Mouse (Mus musculus) layer of hippocampus, adult 2 months (tissue): ENCODE measurements around the gene Dip2b. TPM values are rescaled to one million over a fixed set of nuclear protein-coding genes. Genes with fewer than 3 reads are reported as not detected.

Experiments
- DNase-seq, 2 experiments: peaks; one replicate each; pipeline ENCODE4 v3.0.0; 2022; ENCODE audit warnings: low spot score in 2 of 2
- H3K27ac ChIP-seq: fragments of 200-600 bp; 2 replicates; pipeline ENCODE4 v1.8.1; 2022
- H3K4me3 ChIP-seq: fragments of 200-600 bp; 2 replicates; pipeline ENCODE4 v1.8.1; 2022; ENCODE audit warnings: mild to moderate bottlenecking
- CTCF ChIP-seq: fragments of 200-600 bp; conservative IDR thresholded peaks from 2 replicates; pipeline ENCODE4 v1.8.1; 2022; ENCODE audit warnings: antibody characterized with exemption, mild to moderate bottlenecking, moderate library complexity
- total RNA-seq, 2 experiments: library from RNA; stranded (reverse); gene quantifications; 2 replicates each; pipeline ENCODE4 v1.2.3; 2021

Dip2b gene
- total RNA-seq, 2 experiments from 2014 or later = 47.7 to 51.3 TPM

DNA sequence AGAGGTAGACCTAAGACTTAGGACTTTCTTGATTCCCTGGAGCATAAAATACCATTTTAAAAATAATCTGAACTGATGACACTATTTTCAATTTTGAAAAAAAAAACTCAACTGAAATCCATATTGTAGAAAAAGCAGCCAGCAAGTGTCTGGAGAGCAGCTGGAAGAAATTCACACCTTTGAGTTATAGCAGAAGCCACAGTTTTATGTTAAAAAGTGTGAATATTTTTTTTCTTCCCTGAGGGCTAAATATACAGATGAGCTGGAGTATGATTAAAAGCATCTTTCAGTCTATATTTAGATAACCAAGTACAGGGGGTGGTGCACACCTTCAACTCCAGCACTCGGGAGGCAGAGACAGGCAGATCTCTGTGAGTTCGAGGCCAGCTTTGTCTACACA is 8.6 kb upstream of the Dip2b start:
- no peak overlapping the region for H3K4me3 ChIP-seq
- no peak overlapping the region for H3K27ac ChIP-seq
- TF ChIP-seq CTCF = no peak
- no peak for DNase-seq

DNA sequence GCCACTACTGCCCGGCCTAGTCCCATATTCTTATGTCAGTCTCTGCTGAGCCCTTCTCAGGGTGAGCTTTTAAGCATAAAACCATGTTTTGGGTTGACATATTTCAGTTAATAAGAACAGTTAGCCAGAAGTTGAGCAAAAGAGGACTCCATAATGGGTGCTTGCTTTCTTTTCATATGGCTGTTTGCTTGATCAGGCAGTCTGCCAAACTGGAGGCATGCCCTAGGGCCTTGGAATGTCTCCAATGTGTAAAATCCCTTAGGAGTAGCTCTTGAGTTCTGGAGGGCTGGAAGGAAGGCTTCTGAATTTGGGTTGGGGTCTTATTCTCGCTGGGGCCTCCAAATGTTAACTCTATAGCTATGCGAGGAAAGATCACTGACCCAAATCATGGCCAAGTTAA is 5.9 kb upstream of the Dip2b start:
- TF ChIP-seq CTCF = no peak
- Histone ChIP-seq H3K27ac (no peak overlapping the region), H3K4me3 (no peak overlapping the region)
- no peak for DNase-seq

DNA sequence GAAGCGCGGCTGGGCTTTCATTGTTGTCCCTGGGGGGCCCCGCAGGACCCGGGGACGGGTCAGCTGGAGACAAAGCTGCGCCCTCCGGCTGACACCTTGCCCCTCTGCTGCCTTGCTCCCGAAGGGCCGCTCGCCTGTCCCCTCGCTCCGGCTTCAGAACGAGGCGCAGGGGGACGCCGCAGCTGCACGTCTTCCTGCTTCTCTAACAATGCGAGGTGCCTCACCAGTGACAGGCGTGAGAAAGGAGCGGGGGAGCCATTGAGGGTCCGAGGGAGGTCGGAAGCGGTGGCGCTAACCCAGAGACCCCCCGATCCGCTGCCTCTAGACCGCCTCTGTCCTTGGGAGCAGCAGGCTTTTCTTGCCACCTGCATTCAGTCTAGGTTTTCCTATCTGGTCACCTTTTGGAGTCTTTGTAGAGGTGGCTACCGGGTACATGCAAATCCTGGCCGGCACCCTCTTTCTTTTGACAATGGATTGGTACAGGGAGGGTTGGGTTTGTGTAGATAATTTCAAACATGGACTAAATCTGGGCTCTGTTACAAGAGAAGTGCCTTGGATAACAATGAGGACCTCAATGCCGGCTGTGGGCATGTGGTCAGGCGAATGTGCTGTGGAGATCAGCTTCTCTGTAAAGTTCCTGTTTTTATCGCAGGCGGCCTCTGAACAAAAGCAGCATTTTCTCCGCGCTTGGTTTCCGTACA is 687 bp downstream of the Dip2b start:
- no peak for TF ChIP-seq CTCF
- peak overlapping the region; percentile 95 for H3K4me3 ChIP-seq
- H3K27ac ChIP-seq = peak overlapping the region; percentile 98
- peak in 1 of 2 experiments; percentile 42 for DNase-seq

DNA sequence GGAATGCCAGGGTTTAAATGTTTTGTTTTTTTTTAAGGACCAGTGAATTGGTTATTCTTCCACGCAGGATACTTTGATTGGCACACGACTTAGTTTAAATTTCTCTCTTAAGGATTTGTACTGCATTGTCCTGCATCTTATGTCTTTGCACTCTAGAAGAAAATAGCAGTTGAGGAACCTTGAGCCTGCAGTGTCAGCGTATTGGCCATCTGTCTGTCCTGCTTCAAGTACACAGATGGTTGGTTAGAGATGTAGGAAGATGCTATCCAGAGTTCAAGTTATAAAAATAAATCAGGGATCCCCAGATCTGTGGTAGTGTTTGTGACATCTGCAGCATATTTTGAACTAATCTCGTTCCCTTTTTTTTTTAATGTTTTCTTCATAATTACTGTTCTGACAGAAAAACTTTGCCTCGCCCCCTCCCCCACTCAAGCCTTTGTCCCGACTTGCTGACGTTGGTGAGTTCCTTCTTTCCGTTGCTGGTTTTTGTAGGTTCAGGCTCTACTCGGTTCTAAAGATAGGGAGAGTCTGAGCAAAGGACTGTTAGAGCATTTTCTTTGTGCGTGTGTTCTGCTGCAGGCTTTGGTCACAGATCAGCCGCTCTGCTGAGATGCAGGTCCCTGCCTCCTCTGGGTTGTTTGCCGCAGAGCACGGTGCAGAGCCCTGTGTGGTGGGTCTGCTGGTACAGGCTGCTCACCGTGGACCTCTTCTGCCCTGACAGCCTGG is 2.2 kb downstream of the Dip2b start:
- TF ChIP-seq CTCF = no peak
- DNase-seq = no peak
- Histone ChIP-seq H3K27ac (peak overlapping the region; percentile 98), H3K4me3 (peak overlapping the region; percentile 95)

DNA sequence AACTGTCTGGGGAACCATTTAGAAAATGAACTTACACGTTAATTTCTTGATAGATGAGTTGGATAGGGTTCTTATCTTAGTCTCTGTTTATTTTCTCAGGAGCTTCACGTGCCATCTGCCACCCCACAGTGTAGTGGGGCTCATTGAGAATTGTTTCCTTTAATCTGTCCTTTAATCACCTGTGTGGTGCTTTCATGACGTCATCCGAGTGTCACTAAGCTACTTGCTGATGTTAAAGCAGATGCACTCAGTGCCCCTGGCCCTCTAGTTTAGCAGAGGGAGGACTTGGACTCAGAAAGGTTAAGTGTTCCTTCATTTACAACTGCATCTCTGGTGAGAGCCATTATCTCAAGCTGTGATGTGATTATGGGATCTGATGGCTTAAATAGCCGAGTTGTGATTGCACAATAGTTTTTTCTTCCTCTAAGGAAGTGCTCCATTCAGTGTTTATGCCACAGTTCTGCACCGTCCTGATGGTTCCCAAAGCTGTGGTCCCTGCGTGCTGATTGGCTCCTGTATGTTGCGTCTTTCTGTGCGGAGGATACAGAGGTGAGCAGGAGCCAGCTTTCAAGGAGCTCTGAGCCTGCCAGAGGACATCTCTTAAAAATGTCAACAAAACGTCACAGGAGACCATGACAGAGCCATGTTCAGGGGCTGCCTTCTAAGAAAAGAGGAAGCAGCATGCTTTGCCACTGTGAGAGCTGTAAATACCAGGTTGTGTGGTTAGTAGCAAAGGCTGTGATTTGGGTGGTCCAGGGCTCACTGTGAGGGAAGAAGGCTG is 3.0 kb downstream of the Dip2b start:
- H3K27ac ChIP-seq = peak overlapping the region; percentile 98
- no peak for DNase-seq

DNA sequence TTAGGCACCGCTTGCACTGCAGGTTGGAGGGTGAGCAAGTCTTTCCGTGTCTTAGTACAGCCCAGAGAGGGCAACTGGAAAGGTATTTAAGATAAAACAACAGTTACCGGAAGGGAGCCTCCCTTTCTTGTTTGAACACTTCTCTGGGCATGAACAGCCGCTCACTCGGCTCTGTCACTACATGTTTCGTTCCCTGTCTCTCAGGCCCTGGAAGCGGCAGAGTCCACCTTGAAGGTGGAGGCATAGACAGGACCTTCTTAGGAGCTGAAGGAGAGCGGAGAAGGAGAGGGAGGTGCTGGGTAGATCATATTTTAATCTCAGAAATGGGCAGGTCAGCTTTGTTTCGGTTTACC is 3.6 kb downstream of the Dip2b start:
- no peak for TF ChIP-seq CTCF
- H3K4me3 ChIP-seq = no peak overlapping the region
- no peak for DNase-seq

More for the DNA sequence above, 3.0 kb downstream of the Dip2b start:
- TF ChIP-seq CTCF = no peak
- peak overlapping the region; percentile 95 for H3K4me3 ChIP-seq

DNA sequence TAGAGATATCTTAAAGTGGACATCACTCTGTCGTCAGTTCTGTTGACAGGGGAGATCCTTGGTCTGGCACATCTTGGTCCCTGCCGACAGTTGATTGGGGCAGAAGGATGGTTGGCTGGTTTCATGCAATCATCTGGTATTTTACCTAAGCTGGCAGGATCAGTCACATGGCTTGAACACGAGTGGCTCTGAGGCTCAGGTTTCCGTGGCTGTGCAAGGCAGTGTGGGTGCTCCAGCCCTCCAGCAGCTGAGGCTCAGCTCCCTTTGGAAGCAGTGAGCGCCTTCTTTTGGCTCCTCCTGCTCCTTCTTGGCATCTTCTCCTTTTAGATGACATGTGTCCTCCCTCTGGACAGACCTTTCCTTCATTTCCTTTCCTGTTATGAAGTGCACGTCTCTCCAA is 7.1 kb downstream of the Dip2b start:
- no peak for TF ChIP-seq CTCF
- H3K27ac ChIP-seq = no peak overlapping the region; the same call in 1 of the 2 replicates
- DNase-seq = no peak

More for the DNA sequence above, 3.6 kb downstream of the Dip2b start:
- peak overlapping the region; percentile 98; the same call in 1 of the 2 replicates for H3K27ac ChIP-seq

DNA sequence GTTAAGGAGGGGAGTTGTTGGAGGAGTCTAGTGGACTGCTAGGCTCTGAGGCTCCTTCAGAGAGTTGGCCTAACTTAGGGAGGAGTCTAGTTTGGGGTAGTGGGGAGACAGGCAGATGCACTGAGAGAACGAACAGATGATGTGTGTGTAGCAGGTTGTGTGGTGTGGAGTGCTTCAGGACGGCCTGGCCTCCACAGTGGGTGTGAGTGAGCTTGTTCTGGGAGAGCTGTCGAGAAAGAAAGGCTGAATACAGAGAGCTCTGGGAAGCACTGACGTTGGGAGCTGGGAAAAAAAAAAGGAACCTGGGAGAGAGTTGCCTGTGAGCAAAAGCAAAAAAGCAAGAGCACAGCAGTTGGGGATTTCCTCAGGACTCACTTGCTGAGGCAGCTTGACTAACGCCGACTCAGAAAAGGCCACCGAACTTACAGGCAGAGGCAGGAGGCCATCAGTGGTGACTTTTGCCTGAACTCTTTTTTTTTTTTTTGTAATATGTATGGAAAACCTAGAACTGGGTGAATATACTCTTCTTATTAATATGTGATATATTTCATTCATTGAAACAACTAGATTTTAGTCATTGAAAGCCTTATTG is 11.1 kb downstream of the Dip2b start:
- H3K27ac ChIP-seq = peak overlapping the region; percentile 2; the same call in 1 of the 2 replicates
- no peak for DNase-seq
- no peak for TF ChIP-seq CTCF
- H3K4me3 ChIP-seq = no peak overlapping the region

More for the DNA sequence above, 7.1 kb downstream of the Dip2b start:
- H3K4me3 ChIP-seq = no peak overlapping the region

DNA sequence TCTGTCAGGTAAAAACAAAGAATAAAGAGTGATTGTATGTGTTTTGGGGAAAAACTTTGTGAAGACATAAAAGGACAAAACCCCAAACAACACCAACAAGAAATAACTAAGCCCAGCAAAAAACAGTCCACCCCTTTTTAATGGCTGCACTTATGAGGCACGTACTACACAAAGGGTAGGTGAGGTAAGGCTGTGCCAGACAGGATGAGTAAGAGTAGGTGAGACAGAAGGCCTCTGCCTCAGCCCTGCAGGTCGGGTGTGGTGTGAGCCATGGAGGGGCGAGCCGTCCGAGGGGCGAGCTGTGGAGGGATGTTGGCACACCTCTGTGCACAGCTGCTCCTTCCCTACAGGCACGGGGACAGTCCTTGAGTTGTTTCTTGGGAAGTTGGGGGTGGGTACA is 12.5 kb downstream of the Dip2b start:
- no peak for DNase-seq
- H3K4me3 ChIP-seq = no peak overlapping the region
- no peak overlapping the region for H3K27ac ChIP-seq
- no peak for TF ChIP-seq CTCF

DNA sequence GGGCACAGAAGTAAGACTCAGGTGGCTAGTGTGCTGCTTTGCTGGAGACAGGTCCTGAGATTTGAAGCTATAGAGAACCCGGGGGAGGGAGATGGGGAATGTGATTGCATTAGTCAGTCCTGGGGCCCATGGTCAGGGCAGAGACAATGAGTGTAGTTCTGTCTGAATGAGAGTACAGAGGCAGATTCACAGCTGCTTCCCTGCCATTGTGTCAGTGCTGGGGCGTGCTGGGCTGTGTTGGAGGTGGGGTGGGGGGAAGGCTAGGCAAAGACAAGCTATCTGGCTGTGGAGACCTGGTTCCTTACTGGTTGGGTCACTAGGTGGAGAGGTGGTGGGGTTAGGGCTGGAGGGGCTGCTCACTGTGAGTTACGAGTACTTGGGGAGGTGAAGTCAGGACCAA is 14.3 kb downstream of the Dip2b start:
- Histone ChIP-seq H3K27ac (peak overlapping the region; percentile 65), H3K4me3 (no peak overlapping the region)
- no peak for TF ChIP-seq CTCF
- no peak for DNase-seq

DNA sequence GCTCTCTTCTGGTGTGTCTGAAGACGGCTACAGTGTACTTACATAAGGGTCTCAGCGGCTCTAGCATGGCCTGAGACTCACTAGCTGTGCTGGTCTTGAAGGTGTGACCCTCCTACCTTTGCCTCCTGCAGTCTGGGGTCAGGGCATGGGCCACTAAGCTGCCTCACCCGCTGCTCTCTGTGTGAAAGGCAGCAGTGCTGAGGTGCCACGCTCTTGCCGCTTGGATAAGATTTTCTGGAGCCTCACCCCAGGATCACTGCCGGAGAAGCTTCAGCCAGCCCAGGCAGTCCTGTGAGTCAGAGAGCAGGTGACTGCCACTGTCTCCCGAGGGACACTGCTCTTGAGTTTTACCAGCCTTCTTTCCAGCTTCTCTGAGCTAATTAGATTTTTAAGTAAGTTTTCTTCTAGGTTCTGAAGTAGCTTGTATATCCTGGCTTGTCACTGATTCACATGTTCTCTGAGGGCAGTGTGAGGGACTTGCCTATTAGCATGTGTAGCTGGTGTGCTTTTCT is 18.0 kb downstream of the Dip2b start:
- H3K4me3 ChIP-seq = no peak overlapping the region
- TF ChIP-seq CTCF = no peak
- no peak for DNase-seq
- no peak overlapping the region for H3K27ac ChIP-seq

DNA sequence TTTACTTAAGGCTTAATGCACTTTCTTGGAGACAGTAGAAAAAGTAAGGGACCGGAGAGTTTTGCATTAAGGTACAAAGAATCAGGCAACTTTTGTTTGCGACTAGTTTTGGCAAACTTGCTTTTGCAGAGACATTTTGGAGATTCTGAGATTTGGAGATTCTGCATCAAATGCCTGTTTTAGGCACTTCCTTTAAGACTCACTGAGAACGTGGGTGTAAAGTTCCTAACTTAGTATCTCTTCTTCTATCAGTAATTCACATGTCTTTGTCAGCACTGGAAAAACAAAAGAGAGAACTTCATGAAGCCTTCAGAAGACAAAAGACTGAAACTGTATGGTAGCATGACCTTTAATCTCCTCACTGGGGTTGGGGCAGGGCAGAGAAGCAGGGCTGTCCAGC is 19.2 kb downstream of the Dip2b start:
- Histone ChIP-seq H3K27ac (no peak overlapping the region), H3K4me3 (no peak overlapping the region)
- DNase-seq = no peak
- TF ChIP-seq CTCF = no peak

DNA sequence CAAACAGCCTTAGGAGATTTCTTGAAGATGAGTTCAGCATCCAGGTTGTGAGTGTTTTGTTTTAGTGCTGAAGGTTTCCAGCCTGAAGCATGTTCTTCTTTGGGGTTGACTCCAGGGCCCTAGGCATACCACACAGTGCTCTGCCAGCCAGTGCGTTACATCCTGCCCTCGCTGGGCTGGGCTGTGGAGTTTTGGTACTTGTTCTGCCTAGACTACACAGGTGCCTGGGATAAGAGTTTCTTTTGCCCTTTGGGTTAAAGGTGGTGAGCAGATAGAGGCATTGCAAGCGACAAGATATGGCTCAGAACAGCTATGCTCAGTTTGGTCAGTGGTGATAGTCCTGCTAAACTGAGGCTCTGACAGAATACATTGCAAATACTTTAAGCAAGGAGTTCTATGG is 19.7 kb downstream of the Dip2b start:
- no peak for TF ChIP-seq CTCF
- no peak overlapping the region for H3K4me3 ChIP-seq
- DNase-seq = no peak
- no peak overlapping the region for H3K27ac ChIP-seq
